Mouse (Mus musculus): Measurements from ENCODE around the gene Arhgef12. TPM values are rescaled to one million over a fixed set of nuclear protein-coding genes. Genes with fewer than 3 reads are reported as not detected.

Arhgef12 gene
- polyA plus RNA-seq, 1 experiment from 2014 or later: 13.0 TPM

GRCm38 (mm10) chr9:43114833-43115232 lies 7.8 kb upstream of the Arhgef12 start:
- no peaks in the 10 kb centered on the region for H3K9me3 ChIP-seq (ENCODE audit: low read length)
- 69% methylated on average over 4 of the region's 4 CpGs for WGBS
- ATAC-seq (ENCODE audit: low FRiP score, low TSS enrichment): no peak
- no peak overlapping the region for H3K9ac ChIP-seq (replicated peaks; ENCODE audit: low read length)
- no peaks in the 10 kb centered on the region for H3K27me3 ChIP-seq (ENCODE audit: insufficient read depth, low read length)
- H3K4me3 ChIP-seq (ENCODE audit: low read length): no peak overlapping the region
- H3K27ac ChIP-seq (ENCODE audit: low read length): no peak overlapping the region
- H3K4me1 ChIP-seq (ENCODE audit: insufficient read depth, low read length): peaks cover 18% of the 10 kb centered on the region
- H3K4me2 ChIP-seq (replicated peaks; ENCODE audit: low read depth, low read length): no peak overlapping the region
- peaks cover 16% of the 10 kb centered on the region for H3K36me3 ChIP-seq (ENCODE audit: insufficient read depth, low read length)

GRCm38 (mm10) chr9:43110286-43110980 lies 3.4 kb upstream of the Arhgef12 start:
- no peak overlapping the region for H3K4me2 ChIP-seq (replicated peaks; ENCODE audit: low read depth, low read length)
- no peak for ATAC-seq (ENCODE audit: low FRiP score, low TSS enrichment)
- H3K27ac ChIP-seq (ENCODE audit: low read length): no peak overlapping the region
- H3K4me3 ChIP-seq (ENCODE audit: low read length): no peak overlapping the region
- no peaks in the 10 kb centered on the region for H3K9me3 ChIP-seq (ENCODE audit: low read length)
- H3K9ac ChIP-seq (replicated peaks; ENCODE audit: low read length): no peak overlapping the region
- peaks cover 16% of the 10 kb centered on the region for H3K36me3 ChIP-seq (ENCODE audit: insufficient read depth, low read length)
- WGBS: 87% methylated on average over 8 of the region's 8 CpGs
- H3K27me3 ChIP-seq (ENCODE audit: insufficient read depth, low read length): no peaks in the 10 kb centered on the region
- peaks cover 15% of the 10 kb centered on the region for H3K4me1 ChIP-seq (ENCODE audit: insufficient read depth, low read length)

- Histone ChIP-seq H3K9ac (replicated peaks; ENCODE audit: low read length) (no peak overlapping the region), H3K36me3 (ENCODE audit: insufficient read depth, low read length) (peaks cover 16% of the 10 kb centered on the region), H3K4me2 (replicated peaks; ENCODE audit: low read depth, low read length) (no peak overlapping the region), H3K4me1 (ENCODE audit: insufficient read depth, low read length) (peaks cover 8% of the 10 kb centered on the region; the same call in 1 of the 2 replicates), H3K27ac (ENCODE audit: low read length) (no peak overlapping the region), H3K4me3 (ENCODE audit: low read length) (no peak overlapping the region), H3K27me3 (ENCODE audit: insufficient read depth, low read length) (no peaks in the 10 kb centered on the region), H3K9me3 (ENCODE audit: low read length) (no peaks in the 10 kb centered on the region)
- whole genome bisulfite sequencing: 91% methylated on average over 7 of the region's 7 CpGs
- ATAC-seq (ENCODE audit: low FRiP score, low TSS enrichment): no peak
Observed at GRCm38 (mm10) chr9:43109125-43109524, 2.1 kb upstream of the Arhgef12 start.

GRCm38 (mm10) chr9:43108721-43109120 lies 1.7 kb upstream of the Arhgef12 start:
- H3K4me2 ChIP-seq (replicated peaks; ENCODE audit: low read depth, low read length): no peak overlapping the region
- WGBS: 89% methylated on average over 3 of the region's 3 CpGs
- ATAC-seq (ENCODE audit: low FRiP score, low TSS enrichment): no peak
- no peaks in the 10 kb centered on the region for H3K9me3 ChIP-seq (ENCODE audit: low read length)
- peaks cover 12% of the 10 kb centered on the region for H3K4me1 ChIP-seq (ENCODE audit: insufficient read depth, low read length)
- no peak overlapping the region for H3K27ac ChIP-seq (ENCODE audit: low read length)
- no peaks in the 10 kb centered on the region for H3K27me3 ChIP-seq (ENCODE audit: insufficient read depth, low read length)
- H3K4me3 ChIP-seq (ENCODE audit: low read length): no peak overlapping the region
- peaks cover 16% of the 10 kb centered on the region for H3K36me3 ChIP-seq (ENCODE audit: insufficient read depth, low read length)
- H3K9ac ChIP-seq (replicated peaks; ENCODE audit: low read length): no peak overlapping the region

- ATAC-seq (ENCODE audit: low FRiP score, low TSS enrichment): no peak
- WGBS: 75% methylated on average over 1 of the region's 1 CpGs
- no peak overlapping the region for H3K9ac ChIP-seq (replicated peaks; ENCODE audit: low read length)
- H3K4me2 ChIP-seq (replicated peaks; ENCODE audit: low read depth, low read length): no peak overlapping the region
- no peaks in the 10 kb centered on the region for H3K27me3 ChIP-seq (ENCODE audit: insufficient read depth, low read length)
- H3K27ac ChIP-seq (ENCODE audit: low read length): no peak overlapping the region
- peaks cover 18% of the 10 kb centered on the region for H3K4me1 ChIP-seq (ENCODE audit: insufficient read depth, low read length)
- peaks cover 16% of the 10 kb centered on the region for H3K36me3 ChIP-seq (ENCODE audit: insufficient read depth, low read length)
- H3K9me3 ChIP-seq (ENCODE audit: low read length): no peaks in the 10 kb centered on the region
- no peak overlapping the region for H3K4me3 ChIP-seq (ENCODE audit: low read length)
Observed at GRCm38 (mm10) chr9:43108081-43108480, 1.0 kb upstream of the Arhgef12 start.

GRCm38 (mm10) chr9:43107555-43107954 lies 516 bp upstream of the Arhgef12 start:
- 54% methylated on average over 5 of the region's 5 CpGs for WGBS
- Histone ChIP-seq H3K27ac (ENCODE audit: low read length) (no peak overlapping the region), H3K9me3 (ENCODE audit: low read length) (no peaks in the 10 kb centered on the region), H3K4me2 (replicated peaks; ENCODE audit: low read depth, low read length) (peak overlapping the region; percentile 77; the same call in 1 of the 2 replicates), H3K4me1 (ENCODE audit: insufficient read depth, low read length) (peaks cover 23% of the 10 kb centered on the region), H3K9ac (replicated peaks; ENCODE audit: low read length) (no peak overlapping the region), H3K36me3 (ENCODE audit: insufficient read depth, low read length) (peaks cover 16% of the 10 kb centered on the region), H3K4me3 (ENCODE audit: low read length) (no peak overlapping the region), H3K27me3 (ENCODE audit: insufficient read depth, low read length) (no peaks in the 10 kb centered on the region)
- ATAC-seq (ENCODE audit: low FRiP score, low TSS enrichment): no peak

GRCm38 (mm10) chr9:43106426-43107186 lies 433 bp downstream of the Arhgef12 start:
- H3K4me1 ChIP-seq (ENCODE audit: insufficient read depth, low read length): peaks cover 32% of the 10 kb centered on the region
- 14% methylated on average over 22 of the region's 22 CpGs for WGBS
- peak overlapping the region; percentile 88 for H3K4me3 ChIP-seq (ENCODE audit: low read length)
- peaks cover 13% of the 10 kb centered on the region for H3K36me3 ChIP-seq (ENCODE audit: insufficient read depth, low read length)
- peak; percentile 58 for ATAC-seq (ENCODE audit: low FRiP score, low TSS enrichment)
- peak overlapping the region; percentile 77 for H3K4me2 ChIP-seq (replicated peaks; ENCODE audit: low read depth, low read length)
- H3K27me3 ChIP-seq (ENCODE audit: insufficient read depth, low read length): no peaks in the 10 kb centered on the region
- no peaks in the 10 kb centered on the region for H3K9me3 ChIP-seq (ENCODE audit: low read length)
- H3K9ac ChIP-seq (replicated peaks; ENCODE audit: low read length): peak overlapping the region; percentile 95
- peak overlapping the region; percentile 94 for H3K27ac ChIP-seq (ENCODE audit: low read length)

- ATAC-seq (ENCODE audit: low FRiP score, low TSS enrichment): peak; percentile 84
- H3K4me1 ChIP-seq (ENCODE audit: insufficient read depth, low read length): peaks cover 32% of the 10 kb centered on the region
- H3K9ac ChIP-seq (replicated peaks; ENCODE audit: low read length): peak overlapping the region; percentile 95
- no peaks in the 10 kb centered on the region for H3K9me3 ChIP-seq (ENCODE audit: low read length)
- H3K27ac ChIP-seq (ENCODE audit: low read length): peak overlapping the region; percentile 94
- WGBS: under 1% methylated on average over 81 of the region's 91 CpGs
- peak overlapping the region; percentile 77 for H3K4me2 ChIP-seq (replicated peaks; ENCODE audit: low read depth, low read length)
- H3K27me3 ChIP-seq (ENCODE audit: insufficient read depth, low read length): no peaks in the 10 kb centered on the region
- H3K36me3 ChIP-seq (ENCODE audit: insufficient read depth, low read length): peaks cover 5% of the 10 kb centered on the region
- H3K4me3 ChIP-seq (ENCODE audit: low read length): peak overlapping the region; percentile 88
Observed at GRCm38 (mm10) chr9:43105664-43106361, 1.2 kb downstream of the Arhgef12 start.

- Histone ChIP-seq H3K27me3 (ENCODE audit: insufficient read depth, low read length) (no peaks in the 10 kb centered on the region), H3K4me3 (ENCODE audit: low read length) (peak overlapping the region; percentile 88), H3K4me1 (ENCODE audit: insufficient read depth, low read length) (peaks cover 33% of the 10 kb centered on the region), H3K27ac (ENCODE audit: low read length) (peak overlapping the region; percentile 94), H3K4me2 (replicated peaks; ENCODE audit: low read depth, low read length) (peak overlapping the region; percentile 77), H3K36me3 (ENCODE audit: insufficient read depth, low read length) (no peaks in the 10 kb centered on the region), H3K9me3 (ENCODE audit: low read length) (no peaks in the 10 kb centered on the region), H3K9ac (replicated peaks; ENCODE audit: low read length) (peak overlapping the region; percentile 95)
- ATAC-seq (ENCODE audit: low FRiP score, low TSS enrichment): peak; percentile 10; the same call in 1 of the 2 replicates
- WGBS: under 1% methylated on average over 40 of the region's 40 CpGs
Observed at GRCm38 (mm10) chr9:43104873-43105663, 2.0 kb downstream of the Arhgef12 start.

All from kidney, embryonic 16.5 days (tissue).